Mouse (Mus musculus) gastrocnemius, adult 18-20 months (tissue): Measurements from ENCODE around the gene Ankrd53. TPM values are rescaled to one million over a fixed set of nuclear protein-coding genes. Genes with fewer than 3 reads are reported as not detected.

Experiments used
- total RNA-seq, 2 experiments: library from RNA; stranded (reverse); gene quantifications; 2 replicates each; pipeline ENCODE4 v1.2.3; 2021

Ankrd53 gene
- total RNA-seq, 2 experiments from 2014 or later = not detected

Other genes starting within 250 kb of the Ankrd53 start
- 1 to 10 TPM in 1 of 2 experiments, under 1 TPM in 1; 0.40 to 1.6 TPM for gene Actg2, start 226.4 kb upstream of the Ankrd53 start, total RNA-seq
- gene Stambp, start 189.9 kb upstream of the Ankrd53 start, total RNA-seq = 1 to 10 TPM; 6.2 to 6.8 TPM
- not detected for gene Clec4f, start 106.5 kb upstream of the Ankrd53 start, total RNA-seq
- not detected for gene Cd207, start 84.8 kb upstream of the Ankrd53 start, total RNA-seq
- not detected for gene Vax2, start 51.4 kb upstream of the Ankrd53 start, total RNA-seq
- not detected for gene Atp6v1b1, start 19.7 kb upstream of the Ankrd53 start, total RNA-seq
- 10 to 100 TPM; 41.1 to 55.3 TPM for gene Tex261, start 13.2 kb downstream of the Ankrd53 start, total RNA-seq
- gene Nagk, start 32.3 kb downstream of the Ankrd53 start, total RNA-seq = 1 to 10 TPM; 4.5 to 8.6 TPM
- gene Paip2b, start 69.1 kb downstream of the Ankrd53 start, total RNA-seq = 100 to 1,000 TPM in 1 of 2 experiments, 10 to 100 TPM in 1; 97.9 to 101 TPM
- gene Zfp638, start 104.5 kb downstream of the Ankrd53 start, total RNA-seq = 10 to 100 TPM; 33.6 to 44.5 TPM
- 10 to 100 TPM; 71.9 to 75.9 TPM for gene Dysf, start 245.9 kb downstream of the Ankrd53 start, total RNA-seq